Mouse (Mus musculus) thymus, adult 2 months (tissue): ENCODE data around the gene Adora1.

Experiments used
- CTCF ChIP-seq: fragments of 200-500 bp; IDR thresholded peaks from 2 replicates; pipeline ENCODE4 v1.5.1; 2012; ENCODE audit warnings: mild to moderate bottlenecking, control low read depth, low read length, moderate library complexity, borderline replicate concordance; ENCODE audit not compliant: control insufficient read depth, poor library complexity, insufficient read depth; ENCODE audit errors: extremely low read depth
- POLR2A ChIP-seq: fragments of 200-500 bp; IDR thresholded peaks from 2 replicates; pipeline ENCODE4 v1.6.1; 2012; ENCODE audit warnings: mild to moderate bottlenecking, low read length, control low read depth, moderate library complexity; ENCODE audit not compliant: control insufficient read depth, poor library complexity, insufficient read depth; ENCODE audit errors: extremely low read depth

DNA sequence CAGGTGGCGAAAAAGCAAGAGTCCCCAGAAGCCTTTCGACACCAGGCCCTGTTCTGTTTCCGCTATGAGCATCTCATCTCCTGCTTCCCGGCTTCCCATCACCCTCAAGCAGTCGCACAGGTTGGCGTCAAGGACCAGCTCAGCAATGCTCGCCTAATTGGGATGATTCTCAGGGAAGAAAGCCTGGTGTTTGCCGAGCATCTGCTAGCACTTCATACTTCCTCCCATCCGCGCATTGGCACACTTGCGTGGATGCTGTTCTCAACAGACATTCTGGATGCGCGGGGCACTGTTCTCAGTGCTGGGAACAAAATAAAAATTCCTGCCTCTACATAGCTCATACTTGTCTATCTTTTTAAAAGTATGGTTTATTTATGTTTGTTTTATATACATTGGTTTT is 31.0 kb downstream of the Adora1 start:
- TF ChIP-seq CTCF, result no peak
- TF ChIP-seq POLR2A, result no peak
